Mouse (Mus musculus) heart, adult 2 months (tissue): Measurements from ENCODE around the gene Syt15.

ENCODE experiments used
- CTCF ChIP-seq: fragments of 200-600 bp; IDR thresholded peaks from 2 replicates; pipeline ENCODE4 v1.8.1; 2022; ENCODE audit warnings: antibody characterized with exemption, mild to moderate bottlenecking, moderate library complexity
- EP300 ChIP-seq: fragments of 200-500 bp; IDR thresholded peaks from 2 replicates; pipeline ENCODE4 v1.6.1; 2011; ENCODE audit warnings: low read depth, low read length, control low read depth; ENCODE audit not compliant: insufficient read depth
- POLR2A ChIP-seq: fragments of 200-500 bp; IDR thresholded peaks from 2 replicates; pipeline ENCODE4 v1.6.1; 2011; ENCODE audit warnings: mild to moderate bottlenecking, low read depth, low read length, control low read depth; ENCODE audit not compliant: insufficient read depth

- TF ChIP-seq CTCF (peak; percentile 69), EP300 (no peak), POLR2A (no peak)
Observed at GRCm38 (mm10) chr14:34188629-34189028, 30.8 kb upstream of the Syt15 start.
